Mouse (Mus musculus) liver, embryonic 14.5 days (tissue): ENCODE measurements around the gene Ncapg. TPM values are rescaled to one million over a fixed set of nuclear protein-coding genes. Genes with fewer than 3 reads are reported as not detected.

Experiments
- ATAC-seq: fragments of 200-750 bp; cut with Nextera tagmentation; 2 replicates; pipeline ENCODE4 v1.8.0; 2017; ENCODE audit warnings: moderate number of reproducible peaks, mild to moderate bottlenecking, moderate library complexity; ENCODE audit not compliant: insufficient read depth
- DNase-seq, 3 experiments: peaks; one replicate each; pipeline ENCODE4 v3.0.0-alpha.2; 2012 to 2013; ENCODE audit warnings: low read depth in 3 of 3, low spot score in 3 of 3
- H3K27ac ChIP-seq: fragments of 300-500 bp; sonication (generic); 2 replicates; pipeline ENCODE4 v1.5.1; 2014; ENCODE audit warnings: moderate library complexity, mild to moderate bottlenecking, control low read depth, inconsistent platforms
- H3K27me3 ChIP-seq: fragments of 300-500 bp; sonication (generic); 2 replicates; pipeline ENCODE4 v1.6.1; 2014; ENCODE audit warnings: mild to moderate bottlenecking, low read length, moderate library complexity; ENCODE audit not compliant: control insufficient read depth, insufficient read depth
- H3K36me3 ChIP-seq: fragments of 300-500 bp; sonication (generic); replicated peaks from 2 replicates; pipeline ENCODE4 v1.6.1; 2014; ENCODE audit warnings: low read depth; ENCODE audit not compliant: control insufficient read depth, insufficient read depth
- H3K4me1 ChIP-seq, 2 experiments: fragments of 200-500 bp in 1 of 2; fragments of 300-500 bp in 1 of 2; sonication (generic) in 1 of 2; replicated peaks; 2 replicates each; pipeline ENCODE4 v1.6.1; 2012 to 2014; ENCODE audit warnings: antibody characterized with exemption in 1 of 2, inconsistent platforms in 1 of 2, low read length in 1 of 2; ENCODE audit not compliant: control insufficient read depth in 2 of 2, insufficient read depth in 2 of 2
- H3K4me2 ChIP-seq: fragments of 300-500 bp; sonication (generic); 2 replicates; pipeline ENCODE4 v1.6.1; 2014; ENCODE audit warnings: low read depth, mild to moderate bottlenecking, control low read depth, moderate library complexity
- H3K4me3 ChIP-seq, 2 experiments: fragments of 200-500 bp in 1 of 2; fragments of 300-500 bp in 1 of 2; sonication (generic) in 1 of 2; 2 replicates each; pipeline ENCODE4 v1.5.1; 2012 to 2014; ENCODE audit warnings: low read depth in 2 of 2, low read length in 2 of 2, mild to moderate bottlenecking in 2 of 2, control low read depth in 1 of 2, inconsistent platforms in 1 of 2, moderate library complexity in 1 of 2; ENCODE audit not compliant: insufficient read depth in 1 of 2
- H3K9ac ChIP-seq: fragments of 300-500 bp; sonication (generic); replicated peaks from 2 replicates; pipeline ENCODE4 v1.6.1; 2014; ENCODE audit warnings: mild to moderate bottlenecking, control low read depth, moderate library complexity
- H3K9me3 ChIP-seq: fragments of 300-500 bp; sonication (generic); 2 replicates; pipeline ENCODE4 v1.6.1; 2016; ENCODE audit warnings: low read length, mixed read lengths; ENCODE audit not compliant: control insufficient read depth
- CTCF ChIP-seq: IDR thresholded peaks from 2 replicates; pipeline ENCODE4 v1.5.1; 2016; ENCODE audit warnings: antibody characterized with exemption, low read depth, control low read depth
- EP300 ChIP-seq: IDR thresholded peaks from 2 replicates; pipeline ENCODE4 v1.6.1; 2016; ENCODE audit warnings: antibody characterized with exemption, low read depth
- WGBS: fragments of 180-500 bp; shearing (Covaris S2); extraction: QIAGEN DNeasy Blood & Tissue Kit; methylation state at CpG from one replicate; pipeline ENCODE4 v1.1.7; 2014; ENCODE audit not compliant: insufficient replicate concordance; 5-methylcytosine and 5-hydroxymethylcytosine counted together
- polyA plus RNA-seq, 2 experiments: library from polyadenylated mRNA; depleted of rRNA in 1 of 2; stranded (reverse) in 1 of 2; unstranded in 1 of 2; fragments of >200 nt; fragmentation: Nextera tagmentation in 1 of 2; extraction: Ambion mirVana in 1 of 2; gene quantifications; 2 replicates each; pipeline versions ENCODE4 v1.2.1 to v1.2.3; 2012 to 2014

Gene Ncapg
- polyA plus RNA-seq, 2 experiments: 28.2 to 57.4 TPM

GRCm38 (mm10) chr5:45677639-45678038 lies 7.9 kb downstream of the Ncapg start:
- WGBS: 51% methylated on average over 4 of the region's 4 CpGs
- TF ChIP-seq CTCF (no peak), EP300 (no peak)
- H3K4me2 ChIP-seq: no peak overlapping the region
- no peaks in the 10 kb centered on the region for H3K27me3 ChIP-seq
- no peak overlapping the region for H3K4me3 ChIP-seq
- DNase-seq (no peak), ATAC-seq (no peak)
- H3K9me3 ChIP-seq: no peaks in the 10 kb centered on the region
- no peak overlapping the region for H3K9ac ChIP-seq
- peaks cover 31% of the 10 kb centered on the region for H3K36me3 ChIP-seq
- H3K4me1 ChIP-seq: no peaks in the 10 kb centered on the region
- no peak overlapping the region for H3K27ac ChIP-seq

GRCm38 (mm10) chr5:45679955-45680354 lies 10.2 kb downstream of the Ncapg start:
- DNase-seq (no peak), ATAC-seq (no peak)
- no peaks in the 10 kb centered on the region for H3K4me1 ChIP-seq
- H3K27me3 ChIP-seq: no peaks in the 10 kb centered on the region
- H3K27ac ChIP-seq: no peak overlapping the region
- H3K4me3 ChIP-seq: no peak overlapping the region
- no peak overlapping the region for H3K9ac ChIP-seq
- H3K4me2 ChIP-seq: no peak overlapping the region
- no peaks in the 10 kb centered on the region for H3K9me3 ChIP-seq
- TF ChIP-seq CTCF (no peak), EP300 (no peak)
- H3K36me3 ChIP-seq: peaks cover 43% of the 10 kb centered on the region

- no peak overlapping the region for H3K4me3 ChIP-seq
- ATAC-seq: no peak
- 64% methylated on average over 1 of the region's 1 CpGs for WGBS
- no peaks in the 10 kb centered on the region for H3K9me3 ChIP-seq
- no peak overlapping the region for H3K9ac ChIP-seq
- H3K27ac ChIP-seq: no peak overlapping the region
- no peak for TF ChIP-seq CTCF
- no peak for TF ChIP-seq EP300
- DNase-seq: no peak
- H3K4me2 ChIP-seq: no peak overlapping the region
- no peaks in the 10 kb centered on the region for H3K4me1 ChIP-seq
- H3K27me3 ChIP-seq: no peaks in the 10 kb centered on the region
- H3K36me3 ChIP-seq: peaks cover 31% of the 10 kb centered on the region
Observed at GRCm38 (mm10) chr5:45683388-45683787, 13.7 kb downstream of the Ncapg start.

- Histone ChIP-seq H3K9me3 (no peaks in the 10 kb centered on the region), H3K4me3 (no peak overlapping the region), H3K4me1 (no peaks in the 10 kb centered on the region), H3K4me2 (no peak overlapping the region), H3K36me3 (peaks cover 38% of the 10 kb centered on the region), H3K27me3 (no peaks in the 10 kb centered on the region), H3K9ac (no peak overlapping the region), H3K27ac (no peak overlapping the region)
- TF ChIP-seq CTCF (no peak), EP300 (no peak)
- ATAC-seq: no peak
- 83% methylated on average over 2 of the region's 2 CpGs for WGBS
- DNase-seq: no peak
Observed at GRCm38 (mm10) chr5:45685243-45685642, 15.5 kb downstream of the Ncapg start.

- TF ChIP-seq CTCF (no peak), EP300 (no peak)
- Histone ChIP-seq H3K36me3 (peaks cover 32% of the 10 kb centered on the region), H3K4me1 (no peaks in the 10 kb centered on the region), H3K9ac (no peak overlapping the region), H3K4me3 (no peak overlapping the region), H3K4me2 (no peak overlapping the region), H3K27me3 (no peaks in the 10 kb centered on the region), H3K27ac (no peak overlapping the region), H3K9me3 (no peaks in the 10 kb centered on the region)
- 94% methylated on average over 3 of the region's 3 CpGs for WGBS
- DNase-seq: no peak
- ATAC-seq: no peak
Observed at GRCm38 (mm10) chr5:45686223-45686622, 16.5 kb downstream of the Ncapg start.
